Mouse (Mus musculus) gastrocnemius, postnatal 25 days (tissue): ENCODE data around the gene Mrvi1. TPM values are rescaled to one million over a fixed set of nuclear protein-coding genes. Genes with fewer than 3 reads are reported as not detected.
"Not testable (repeated sequence)": the region's sequence is repeated elsewhere in the genome, so short reads cannot be mapped to it uniquely, and the experiment has no call there.

ENCODE experiments used
- DNase-seq: peaks from one replicate; pipeline ENCODE4 v3.0.0; 2022
- total RNA-seq, 2 experiments: library from RNA; stranded (reverse); gene quantifications; 1 replicate in 1 of 2; 2 replicates in 1 of 2; pipeline ENCODE4 v1.2.3; 2021

Gene Mrvi1
- total RNA-seq, 2 experiments from 2014 or later = 4.0 to 5.4 TPM

DNA sequence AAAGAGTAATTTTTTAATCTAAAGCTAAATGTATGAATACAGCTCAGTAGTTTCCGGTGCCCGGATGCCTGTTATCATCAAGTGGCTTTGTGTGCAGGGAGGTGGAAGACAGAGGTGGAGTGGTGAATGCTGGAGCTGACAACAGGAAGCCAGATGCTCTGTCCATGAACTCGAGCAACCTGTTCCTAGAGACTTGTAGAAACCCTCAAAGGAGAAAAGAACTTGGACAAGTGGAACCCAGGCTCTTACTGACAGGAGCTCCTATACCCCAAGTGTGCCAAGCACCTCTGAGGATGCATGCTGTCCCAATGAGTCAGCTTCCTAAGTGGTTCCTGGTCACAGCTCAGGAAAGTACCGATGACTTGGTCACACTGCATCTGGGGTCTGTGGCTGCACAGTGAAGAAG lies 41.1 kb downstream of the Mrvi1 start:
- no peak for DNase-seq

DNA sequence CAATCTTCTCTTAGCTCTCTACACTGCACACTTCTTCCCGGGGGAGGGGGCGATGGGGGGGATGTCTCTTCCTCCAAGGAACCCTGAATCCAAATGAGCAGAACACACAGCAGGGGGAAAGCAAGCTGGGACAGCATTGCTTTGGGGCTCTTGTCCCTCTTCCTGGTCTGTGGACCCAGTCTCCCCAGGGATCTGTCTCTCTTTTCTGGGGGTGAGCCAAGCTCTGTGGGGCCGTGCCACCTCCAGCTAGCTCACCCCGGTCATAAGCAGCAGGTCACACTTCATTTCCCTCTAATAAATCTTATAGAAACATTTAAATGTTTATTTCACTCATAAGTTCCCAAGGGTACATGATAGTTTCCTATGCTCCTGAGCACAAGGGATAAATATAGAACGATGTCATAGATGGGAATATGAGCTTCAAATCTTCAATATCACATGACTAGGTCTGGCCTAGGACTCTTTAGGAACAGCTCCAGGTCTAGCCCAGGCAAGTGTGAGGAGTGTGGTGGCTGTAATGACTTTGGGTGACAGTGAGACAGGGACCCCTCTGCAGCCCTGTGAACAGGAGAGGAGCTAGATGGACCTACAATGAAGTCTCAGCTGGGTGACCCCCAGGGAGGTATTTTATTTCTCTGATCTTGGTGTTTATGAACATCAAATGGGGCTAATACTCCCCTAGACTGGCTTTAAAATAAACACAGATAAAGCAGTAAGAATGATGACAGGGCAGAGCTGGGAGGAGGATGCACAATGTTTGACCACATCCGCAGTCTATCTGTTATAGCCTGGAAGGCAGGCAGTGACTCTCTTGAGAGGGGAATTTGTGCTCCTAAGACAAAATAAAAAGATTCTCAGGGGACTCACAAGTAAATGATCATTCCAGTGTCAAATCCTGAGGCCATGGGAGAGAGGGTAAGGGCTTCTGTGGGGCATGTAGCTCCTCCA lies 46.2 kb downstream of the Mrvi1 start:
- DNase-seq = no peak

DNA sequence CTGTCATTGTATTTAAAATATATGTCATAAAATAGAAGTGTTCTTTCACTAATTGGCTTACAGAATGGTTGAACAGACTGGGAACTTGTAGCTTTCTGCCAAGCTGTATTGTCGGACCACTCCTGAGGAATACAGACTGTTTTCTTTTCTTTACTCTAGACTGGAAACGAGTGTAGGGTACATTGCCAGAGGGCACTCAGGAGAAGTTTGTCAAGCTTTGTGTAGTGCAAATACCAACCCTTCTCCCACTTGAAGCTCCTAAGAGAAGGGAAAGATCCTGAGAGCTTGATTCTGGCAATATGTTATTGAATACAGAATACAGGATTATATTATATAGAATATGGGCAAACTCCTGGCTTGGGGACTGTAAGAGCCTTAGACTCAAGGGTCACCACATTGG lies 48.3 kb downstream of the Mrvi1 start:
- DNase-seq = no peak

DNA sequence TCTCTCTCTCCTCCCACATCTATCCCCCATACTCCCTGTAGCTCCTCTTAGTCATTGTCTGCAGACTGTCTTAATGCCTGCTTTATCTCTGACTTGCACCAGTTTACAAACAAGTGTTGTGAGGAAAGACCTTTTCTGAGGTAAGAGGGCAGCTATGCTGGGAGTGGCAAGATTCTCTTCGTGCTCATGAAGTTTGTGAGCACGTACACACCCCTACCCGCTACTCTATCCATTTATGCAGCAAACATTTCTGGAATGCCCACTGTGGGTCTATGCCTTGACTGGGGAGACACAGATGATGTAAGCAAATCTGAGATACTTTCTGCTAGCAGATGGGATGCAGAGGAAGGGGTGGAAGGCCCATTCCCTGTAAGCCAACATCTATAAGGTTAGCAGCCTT lies 48.9 kb downstream of the Mrvi1 start:
- DNase-seq = no peak

DNA sequence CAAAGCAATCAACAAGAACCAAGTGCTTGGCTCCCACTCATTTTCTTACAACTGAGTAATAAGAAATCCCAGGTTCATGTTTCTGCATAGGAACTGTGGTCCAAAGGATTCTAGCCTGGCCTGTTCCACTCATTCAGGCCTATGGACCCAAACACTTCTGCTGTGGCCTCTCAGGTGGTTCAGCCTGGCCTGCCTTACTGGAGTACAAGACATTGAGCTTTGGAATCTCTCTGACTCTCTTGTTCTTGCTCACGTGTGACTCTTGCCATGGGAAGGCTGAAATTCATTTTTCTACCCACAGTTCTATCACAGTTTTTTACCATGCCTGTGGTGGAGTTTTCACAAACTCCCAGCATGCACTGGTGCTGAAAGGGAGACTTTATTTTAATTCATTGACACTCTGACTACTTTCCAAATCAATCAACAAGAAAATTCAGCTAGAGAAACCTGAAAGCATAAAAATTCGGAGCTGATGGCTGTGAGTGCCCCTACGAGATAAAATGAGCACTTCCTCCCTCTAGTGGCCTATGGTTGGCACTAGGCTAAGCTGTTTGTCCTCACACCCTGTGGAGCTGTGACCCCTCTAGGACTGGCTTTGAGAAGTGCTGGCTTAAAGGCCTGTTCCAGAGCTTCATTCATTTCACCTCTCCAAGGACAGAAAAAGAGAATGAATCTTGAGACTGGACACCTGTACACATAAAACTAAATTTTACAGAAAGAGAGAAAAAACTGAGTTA lies 52.0 kb downstream of the Mrvi1 start:
- no peak for DNase-seq

DNA sequence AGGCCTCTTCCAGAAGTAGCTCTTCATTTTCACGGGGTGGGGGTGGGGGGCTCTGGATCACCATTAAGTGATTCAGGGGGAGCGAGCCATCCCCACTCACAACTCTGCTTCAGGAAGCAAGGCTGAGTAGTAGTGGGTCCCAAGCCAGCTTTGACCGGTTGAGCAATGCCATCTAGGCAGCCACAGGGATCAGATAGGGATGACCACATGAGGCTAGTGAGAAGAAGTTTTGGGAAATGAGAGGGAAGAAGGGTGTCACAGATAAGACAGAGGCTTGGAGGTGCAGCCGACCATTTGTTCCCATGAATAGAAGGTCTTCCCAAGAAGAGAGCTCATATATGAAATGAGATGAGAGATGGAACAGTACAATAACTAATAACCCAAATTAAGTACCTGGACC lies 55.7 kb downstream of the Mrvi1 start:
- DNase-seq = no peak

DNA sequence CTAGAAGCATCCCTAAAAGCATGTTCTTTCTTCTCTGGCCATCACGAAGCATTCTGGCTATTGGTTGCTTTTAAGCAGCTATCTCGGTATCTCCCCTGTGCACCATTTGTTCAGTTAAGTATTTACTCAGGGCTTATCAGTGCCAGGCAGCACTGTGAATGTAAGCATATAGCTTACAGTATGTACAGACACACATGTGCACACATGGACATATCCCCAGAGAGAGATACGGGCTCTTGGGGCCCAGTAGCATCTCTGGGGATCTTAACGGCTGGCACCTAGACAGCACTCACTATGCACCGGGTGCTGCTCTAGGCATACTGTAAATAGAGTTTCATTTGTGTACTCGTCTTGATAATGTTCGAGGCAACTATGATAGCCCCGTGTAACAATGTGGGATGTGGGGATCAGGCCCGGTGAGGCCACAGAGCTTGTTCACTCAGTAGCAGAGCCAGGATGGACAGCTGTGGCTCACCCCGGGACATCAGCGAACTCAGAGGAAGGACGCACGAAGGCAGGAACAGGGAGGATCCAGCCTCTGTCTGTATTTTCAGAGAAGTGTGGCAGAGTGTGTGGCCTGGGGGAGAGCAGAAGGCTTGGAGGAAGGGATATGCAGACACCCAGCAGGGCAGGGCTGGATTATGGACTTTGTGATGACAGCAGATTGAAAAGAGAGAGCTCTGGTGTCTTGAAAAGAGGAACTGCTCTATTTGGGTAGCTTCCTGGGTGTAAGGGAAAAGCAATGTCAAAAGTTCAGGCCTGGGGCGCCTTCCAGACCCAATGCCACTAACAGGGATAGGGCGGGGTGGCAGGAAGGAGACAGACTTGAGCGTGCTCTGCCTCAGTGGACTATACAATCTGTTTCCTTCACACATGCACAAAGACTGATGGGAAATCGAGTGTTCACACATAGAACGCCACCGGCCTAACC lies 61.7 kb downstream of the Mrvi1 start:
- DNase-seq = peak; percentile 29

DNA sequence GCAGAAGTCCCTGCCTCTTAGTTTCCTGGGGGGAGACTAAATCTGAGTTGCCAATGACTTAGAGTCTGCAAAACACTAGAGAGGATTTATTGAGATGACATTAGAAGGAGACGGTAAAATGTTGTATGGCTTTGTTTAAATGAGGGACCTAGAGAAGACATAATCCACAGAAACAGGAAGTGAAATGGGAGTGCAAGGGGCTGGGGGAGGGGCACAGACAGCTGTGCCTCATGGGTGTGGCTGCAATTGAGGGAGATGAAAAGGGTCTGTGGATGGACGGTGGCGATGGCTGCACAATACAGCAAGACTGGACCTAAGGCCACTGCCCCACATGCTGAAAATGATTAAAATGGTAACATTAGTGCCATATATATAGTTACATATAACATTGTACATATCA lies 62.5 kb downstream of the Mrvi1 start:
- no peak for DNase-seq

DNA sequence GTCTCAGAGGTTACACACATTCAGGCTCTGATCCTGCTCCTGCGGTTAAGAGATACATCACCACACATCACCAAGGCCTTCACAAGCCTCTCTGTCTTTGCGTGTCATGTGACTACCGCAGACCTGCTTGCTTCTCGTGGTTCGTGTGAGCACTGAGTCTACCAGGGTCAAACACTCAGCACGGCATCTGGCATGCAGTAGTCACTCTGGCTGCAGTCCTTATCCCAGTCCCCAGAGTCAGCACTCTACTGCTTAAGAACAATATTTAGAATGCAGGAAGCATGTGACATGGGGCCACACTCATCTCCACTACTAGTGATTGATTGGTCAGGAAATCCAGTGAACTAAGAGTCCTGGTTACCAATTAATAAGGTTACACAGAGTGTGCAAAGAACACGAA lies 66.3 kb downstream of the Mrvi1 start:
- DNase-seq = no peak

DNA sequence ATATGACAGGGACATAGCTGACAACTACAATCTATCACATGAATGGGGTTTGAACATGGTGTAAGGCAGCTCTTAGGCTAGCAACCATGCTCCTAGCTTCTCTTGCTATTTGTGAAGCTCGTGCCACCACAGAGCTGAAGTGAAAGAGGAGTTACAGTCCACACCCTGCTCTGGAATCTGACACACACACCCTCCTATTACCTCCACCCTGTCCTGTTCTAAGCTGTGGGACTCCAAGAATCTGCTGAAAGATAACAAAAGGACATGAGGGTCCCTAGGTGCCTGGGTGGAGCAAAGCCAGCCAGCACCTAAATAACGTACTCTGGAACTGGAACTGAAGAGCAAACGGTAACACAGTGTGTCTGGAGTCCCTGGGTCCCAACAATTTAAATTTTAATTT lies 67.7 kb downstream of the Mrvi1 start:
- DNase-seq = no peak

DNA sequence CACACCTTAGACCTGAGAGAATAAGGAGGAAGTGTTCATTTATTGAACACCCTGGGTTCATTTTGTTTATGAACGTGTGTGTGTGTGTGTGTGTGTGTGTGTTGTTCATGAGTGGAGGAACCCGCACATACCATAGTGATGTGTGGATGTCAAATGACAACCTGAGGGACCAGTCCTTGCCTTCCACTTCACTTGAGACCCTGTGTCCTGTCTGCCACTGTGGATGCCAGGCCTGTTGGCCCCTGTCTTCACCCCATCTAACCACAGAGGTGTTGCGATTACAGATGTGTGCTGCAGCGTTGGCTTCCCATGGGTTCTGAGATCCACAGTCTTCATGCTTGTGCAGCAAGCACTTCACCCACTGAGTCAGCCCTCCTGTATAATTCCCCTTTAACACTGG lies 68.5 kb downstream of the Mrvi1 start:
- DNase-seq = no peak

DNA sequence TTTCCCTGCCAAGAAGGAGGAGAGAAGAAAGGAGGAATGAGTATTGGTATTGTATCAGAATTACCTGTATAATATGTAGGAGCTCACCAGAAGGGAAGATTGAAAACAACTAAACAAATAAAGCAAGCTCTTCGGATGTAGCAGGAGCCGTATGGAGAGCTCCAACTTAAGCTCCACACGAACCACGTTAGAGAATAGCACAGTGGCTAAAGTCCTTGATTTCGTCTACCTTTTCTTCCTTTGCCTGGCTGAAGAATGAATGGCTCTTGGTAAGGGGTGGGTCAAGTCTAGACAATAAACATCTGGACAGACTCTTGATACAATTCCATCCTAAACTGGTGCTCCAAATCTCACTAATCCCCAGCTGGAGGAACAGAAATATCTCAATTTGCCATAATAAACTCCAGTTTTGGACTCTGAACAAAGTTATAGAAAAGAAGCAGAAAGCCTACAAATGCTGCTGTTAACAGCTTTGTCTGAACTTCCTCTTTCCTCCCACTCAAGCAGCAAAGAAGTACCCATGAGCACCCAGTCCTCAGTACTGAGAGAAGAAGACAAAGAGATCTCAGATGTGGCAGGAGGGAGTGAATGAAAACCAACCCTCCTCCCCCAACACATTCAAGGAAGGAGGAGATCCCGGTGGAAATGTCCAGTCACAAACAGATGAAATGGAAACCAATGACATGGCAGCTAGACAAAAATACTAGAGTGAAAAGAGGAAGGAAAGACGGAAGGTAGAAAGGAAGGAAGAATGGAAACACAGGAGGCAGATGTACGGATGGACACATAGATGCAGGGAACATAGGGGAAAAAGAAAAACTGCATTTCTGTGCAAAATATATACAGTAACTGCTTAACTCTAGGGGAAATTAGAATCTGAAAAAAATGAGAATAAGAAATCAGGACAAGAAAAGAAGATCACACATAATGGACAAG lies 73.8 kb downstream of the Mrvi1 start:
- no peak for DNase-seq

DNA sequence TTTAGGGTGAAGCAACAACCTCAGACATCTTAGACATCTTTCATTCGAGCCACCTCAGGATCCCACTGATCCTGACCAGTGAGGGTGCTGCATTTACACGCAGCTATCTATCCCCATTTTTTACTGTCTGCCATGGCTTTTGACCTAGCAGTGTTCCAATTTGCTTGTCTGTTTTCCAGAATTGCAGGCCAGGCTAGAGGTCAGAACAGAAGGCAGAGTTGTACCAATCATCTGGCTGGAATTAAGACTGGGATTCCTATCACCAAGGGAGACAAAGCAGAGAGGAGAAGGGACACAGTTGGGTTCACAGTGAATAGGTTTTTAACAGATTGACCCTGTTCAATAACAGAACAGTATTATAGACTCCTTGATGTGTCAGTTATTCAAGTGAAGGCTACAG lies 75.7 kb downstream of the Mrvi1 start:
- DNase-seq = no peak

DNA sequence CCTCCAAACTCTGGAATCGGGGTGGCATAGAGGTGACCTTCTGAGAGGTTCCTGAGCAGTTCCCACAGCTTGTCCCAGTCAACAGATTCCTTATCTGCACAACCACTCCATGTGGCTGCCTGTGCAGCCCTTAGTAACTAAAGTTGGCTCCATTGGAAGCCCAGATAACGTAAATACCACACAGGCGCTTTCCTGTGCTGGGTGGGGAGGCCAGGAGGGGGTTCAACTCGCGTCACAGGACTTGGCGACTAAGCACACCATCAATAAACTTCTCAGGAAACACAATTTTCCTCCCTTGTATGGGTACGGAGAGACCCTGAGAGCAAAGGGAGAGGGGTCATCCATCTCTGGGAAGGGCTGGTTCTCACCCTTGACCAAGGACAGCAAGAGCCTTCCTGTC lies 79.0 kb downstream of the Mrvi1 start:
- DNase-seq = no peak

DNA sequence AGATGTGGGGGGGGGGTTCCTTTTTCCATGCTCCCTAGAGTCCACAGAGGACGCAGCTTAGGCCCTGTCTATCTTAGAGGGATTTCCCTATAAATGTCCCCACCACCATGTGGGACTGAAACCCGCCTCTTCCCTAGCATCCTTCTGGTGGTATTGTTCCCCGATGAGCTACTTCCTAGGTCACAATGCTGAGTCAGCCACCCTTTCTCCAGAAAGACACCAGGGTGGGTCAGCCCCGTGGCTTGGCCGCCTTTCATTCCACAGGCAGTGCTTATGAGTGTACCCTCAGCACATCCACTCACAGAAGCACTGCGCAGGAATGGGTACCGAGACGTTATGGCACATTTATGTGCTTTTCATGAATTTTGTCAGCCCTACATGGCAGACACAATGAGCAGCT lies 85.1 kb downstream of the Mrvi1 start:
- no peak for DNase-seq

DNA sequence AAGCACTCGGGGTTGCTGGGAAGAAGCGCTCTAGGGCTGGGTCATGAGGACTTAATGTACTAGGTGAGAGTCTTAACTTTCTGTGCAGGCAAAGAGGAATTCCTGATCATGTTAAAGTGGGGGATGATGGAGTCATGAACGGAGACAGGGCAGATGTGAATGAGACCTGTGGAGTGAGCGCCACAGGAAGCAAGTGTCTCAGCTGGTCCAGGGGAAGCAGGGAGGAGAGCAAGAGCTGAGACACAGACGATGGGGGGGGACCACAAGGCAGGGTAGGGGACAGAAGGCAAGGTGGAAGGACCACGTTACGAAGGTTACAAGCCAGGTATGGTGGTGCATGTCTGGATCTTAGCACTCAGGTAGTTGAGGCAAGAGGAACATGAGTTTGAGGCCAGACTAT lies 85.8 kb downstream of the Mrvi1 start:
- DNase-seq = no peak

DNA sequence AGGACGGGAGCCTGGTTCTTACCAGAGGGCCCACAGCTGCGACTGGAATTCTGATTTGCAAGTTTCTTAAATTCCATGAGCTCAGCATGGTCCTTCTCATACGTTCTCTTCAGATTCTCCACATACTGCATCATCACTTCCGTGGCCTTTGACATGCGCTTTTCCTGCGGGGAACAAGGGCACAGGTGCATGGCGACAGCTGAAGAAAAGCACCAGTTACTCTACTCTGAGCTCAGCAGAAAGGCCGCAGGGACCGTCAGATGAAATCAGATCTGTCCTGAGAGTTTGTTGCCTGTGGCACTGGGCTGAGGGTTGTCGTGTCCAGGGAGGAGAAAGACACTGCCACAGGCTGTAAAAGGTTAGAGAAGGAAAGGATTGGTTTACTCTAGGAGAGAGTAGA lies 86.5 kb downstream of the Mrvi1 start:
- DNase-seq = not testable (repeated sequence)

DNA sequence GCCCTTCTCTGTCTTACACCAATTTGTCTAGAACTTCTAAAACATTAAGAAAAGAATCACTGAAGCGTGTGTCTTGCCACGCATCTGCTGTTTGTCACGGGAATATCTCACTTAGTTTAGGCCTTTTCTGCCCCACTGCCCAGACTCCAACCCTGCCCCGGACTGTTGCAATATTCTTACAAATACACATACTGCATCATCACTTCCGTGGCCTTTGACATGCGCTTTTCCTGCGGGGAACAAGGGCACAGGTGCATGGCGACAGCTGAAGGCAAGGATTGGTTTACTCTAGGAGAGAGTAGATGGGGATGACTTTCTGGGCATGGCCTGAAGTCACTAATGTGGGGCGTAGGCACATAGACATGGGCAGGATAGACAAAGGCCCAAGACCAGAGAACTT lies 87.6 kb downstream of the Mrvi1 start:
- DNase-seq = no peak

DNA sequence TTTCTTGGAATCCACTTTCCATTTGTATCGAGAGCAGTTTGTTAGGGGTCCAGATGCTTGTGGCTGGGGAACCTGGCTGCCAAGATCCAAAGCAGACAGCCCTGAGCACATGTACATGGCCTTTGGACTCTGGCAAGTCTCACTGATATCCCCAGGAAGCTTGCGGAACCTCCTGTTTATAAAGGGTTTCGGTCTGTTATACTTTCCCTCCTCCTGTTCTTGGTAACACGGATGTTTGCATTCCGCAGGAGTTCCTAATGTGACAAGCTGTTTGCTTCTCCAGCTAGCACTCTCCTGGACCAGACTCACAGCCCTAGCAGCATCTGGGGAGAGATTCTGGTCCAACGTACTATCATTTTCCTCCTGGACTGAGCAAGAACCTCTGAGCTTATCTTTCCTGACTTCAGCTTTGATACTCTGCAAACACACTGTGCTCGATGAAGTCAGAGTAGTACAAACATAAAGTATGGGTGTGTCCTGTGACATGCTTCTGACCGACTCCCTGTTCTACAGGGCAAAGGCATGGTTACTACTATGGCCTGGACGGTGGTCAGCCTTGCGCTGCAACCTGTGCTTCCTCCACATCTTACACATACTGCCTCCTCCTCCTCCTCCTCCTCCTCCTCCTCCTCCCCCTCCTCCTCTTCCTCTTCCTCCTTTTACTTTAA lies 88.2 kb downstream of the Mrvi1 start:
- DNase-seq = no peak

DNA sequence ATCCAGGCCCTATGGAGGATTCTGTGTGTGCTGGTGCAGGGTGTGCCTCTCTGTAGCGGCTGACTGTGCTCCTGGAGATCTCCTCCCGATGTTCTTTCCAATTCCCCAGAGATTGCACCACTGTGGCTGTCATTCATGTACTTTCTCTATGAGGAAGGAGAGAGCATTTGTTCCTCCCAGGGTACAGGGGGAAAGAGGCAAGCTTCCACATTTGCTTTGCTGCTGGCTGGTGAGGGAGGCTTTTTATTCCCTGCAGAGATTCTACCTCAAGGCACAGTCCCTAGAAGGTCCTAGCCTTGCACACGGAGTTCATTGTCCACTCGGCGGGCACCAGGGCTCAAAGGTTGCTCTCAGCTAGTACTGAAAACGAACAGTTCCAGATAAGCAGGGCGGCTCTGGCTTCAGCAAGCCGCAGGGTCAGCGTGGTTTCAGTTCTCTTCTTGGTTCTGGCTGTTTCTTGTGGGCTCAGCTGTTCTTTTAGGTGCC lies 90.7 kb downstream of the Mrvi1 start:
- DNase-seq = peak; percentile 36
